Mouse (Mus musculus) spleen, postnatal 14 days (tissue): ENCODE data around the gene Ralgps2.

Source experiments
- DNase-seq, 2 experiments: peaks; one replicate each; pipeline ENCODE4 v3.0.0; 2021 to 2022; ENCODE audit warnings: low spot score in 2 of 2

Ralgps2 gene

GRCm38 (mm10) chr1:156939251-156940141 is at the start of gene Ralgps2:
Gene Ralgps2 (minus strand): TSS chr1:156939626.
- peak; percentile 36 to 44 for DNase-seq

- DNase-seq = no peak
These were observed 48.1 kb upstream of the Ralgps2 start for GRCm38 (mm10) chr1:156987576-156987975.

- DNase-seq = no peak
These were observed 47.4 kb upstream of the Ralgps2 start for GRCm38 (mm10) chr1:156986641-156987345.

GRCm38 (mm10) chr1:156985657-156986640 is 46.5 kb upstream of the Ralgps2 start:
- peak in 1 of 2 experiments; percentile 40 for DNase-seq

GRCm38 (mm10) chr1:156983009-156983870 is 43.8 kb upstream of the Ralgps2 start:
- no peak for DNase-seq

GRCm38 (mm10) chr1:156981975-156982374 is 42.5 kb upstream of the Ralgps2 start:
- no peak for DNase-seq

- no peak for DNase-seq
These were observed 40.3 kb upstream of the Ralgps2 start for GRCm38 (mm10) chr1:156979722-156980121.

- DNase-seq = no peak
These were observed 39.2 kb upstream of the Ralgps2 start for GRCm38 (mm10) chr1:156978656-156979055.

- DNase-seq = no peak
These were observed 34.4 kb upstream of the Ralgps2 start for GRCm38 (mm10) chr1:156973857-156974256.

- DNase-seq = no peak
These were observed 33.0 kb upstream of the Ralgps2 start for GRCm38 (mm10) chr1:156972391-156972790.

GRCm38 (mm10) chr1:156971206-156971811 is 31.9 kb upstream of the Ralgps2 start:
- DNase-seq = no peak

- DNase-seq = no peak
These were observed 31.2 kb upstream of the Ralgps2 start for GRCm38 (mm10) chr1:156970641-156971040.

GRCm38 (mm10) chr1:156968107-156968506 is 28.7 kb upstream of the Ralgps2 start:
- DNase-seq = no peak

GRCm38 (mm10) chr1:156964586-156964932 is 25.1 kb upstream of the Ralgps2 start:
- no peak for DNase-seq

GRCm38 (mm10) chr1:156963871-156964585 is 24.6 kb upstream of the Ralgps2 start:
- no peak for DNase-seq

GRCm38 (mm10) chr1:156961481-156962265 is 22.2 kb upstream of the Ralgps2 start:
- DNase-seq = no peak

- no peak for DNase-seq
These were observed 19.6 kb upstream of the Ralgps2 start for GRCm38 (mm10) chr1:156959004-156959403.

GRCm38 (mm10) chr1:156957360-156957759 is 17.9 kb upstream of the Ralgps2 start:
- DNase-seq = no peak
